Mouse (Mus musculus): ENCODE results near the gene Tnfrsf8.
A peak's percentile ranks its signal among the peaks of the same experiment; 100 is the strongest.

Gene Tnfrsf8

GRCm38 (mm10) chr4:145267631-145268110 is 47.3 kb downstream of the Tnfrsf8 start:
- no peak for DNase-seq

- DNase-seq, result no peak
Measured at GRCm38 (mm10) chr4:145266505-145266904, 48.5 kb downstream of the Tnfrsf8 start.

- no peak for DNase-seq
Measured at GRCm38 (mm10) chr4:145264761-145265160, 50.2 kb downstream of the Tnfrsf8 start.

GRCm38 (mm10) chr4:145263583-145263982 is 51.4 kb downstream of the Tnfrsf8 start:
- no peak for DNase-seq

GRCm38 (mm10) chr4:145260802-145261201 is 54.2 kb downstream of the Tnfrsf8 start:
- no peak for DNase-seq

- DNase-seq, result no peak
Measured at GRCm38 (mm10) chr4:145257751-145258434, 57.1 kb downstream of the Tnfrsf8 start.

GRCm38 (mm10) chr4:145256144-145256543 is 58.8 kb downstream of the Tnfrsf8 start:
- no peak for DNase-seq

- no peak for DNase-seq
Measured at GRCm38 (mm10) chr4:145254418-145254817, 60.5 kb downstream of the Tnfrsf8 start.

- no peak for DNase-seq
Measured at GRCm38 (mm10) chr4:145252611-145253010, 62.4 kb downstream of the Tnfrsf8 start.

- DNase-seq, result no peak
Measured at GRCm38 (mm10) chr4:145251546-145251945, 63.4 kb downstream of the Tnfrsf8 start.

- no peak for DNase-seq
Measured at GRCm38 (mm10) chr4:145250002-145250401, 65.0 kb downstream of the Tnfrsf8 start.

GRCm38 (mm10) chr4:145247556-145247955 is 67.4 kb downstream of the Tnfrsf8 start:
- DNase-seq, result no peak

- DNase-seq, result peak; percentile 28 to 66
Measured at GRCm38 (mm10) chr4:145246173-145247011, 68.6 kb downstream of the Tnfrsf8 start, which contains the start of gene Tnfrsf1b. Gene Tnfrsf1b, minus strand, starts transcription at chr4:145246870.

- no peak for DNase-seq
Measured at GRCm38 (mm10) chr4:145245581-145245980, 69.4 kb downstream of the Tnfrsf8 start.

GRCm38 (mm10) chr4:145244676-145245075 is 70.3 kb downstream of the Tnfrsf8 start:
- no peak for DNase-seq

GRCm38 (mm10) chr4:145242719-145243350 is 72.1 kb downstream of the Tnfrsf8 start:
- DNase-seq, result no peak

- DNase-seq, result peak; percentile 22 to 52
Measured at GRCm38 (mm10) chr4:145240723-145241231, 74.2 kb downstream of the Tnfrsf8 start.

GRCm38 (mm10) chr4:145239049-145239830 is 75.7 kb downstream of the Tnfrsf8 start:
- peak; percentile 73 to 75 for DNase-seq

- DNase-seq, result no peak
Measured at GRCm38 (mm10) chr4:145236027-145236426, 78.9 kb downstream of the Tnfrsf8 start.

- no peak for DNase-seq
Measured at GRCm38 (mm10) chr4:145233487-145234228, 81.3 kb downstream of the Tnfrsf8 start.

- no peak for DNase-seq
Measured at GRCm38 (mm10) chr4:145231732-145232131, 83.2 kb downstream of the Tnfrsf8 start.

Data from kidney, postnatal 36 days (tissue).